Mouse (Mus musculus): ENCODE measurements around the gene Abcg1. TPM values are rescaled to one million over a fixed set of nuclear protein-coding genes. Genes with fewer than 3 reads are reported as not detected.

Abcg1 gene
- polyA plus RNA-seq, 1 experiment from 2014 or later, result 8.9 TPM

DNA sequence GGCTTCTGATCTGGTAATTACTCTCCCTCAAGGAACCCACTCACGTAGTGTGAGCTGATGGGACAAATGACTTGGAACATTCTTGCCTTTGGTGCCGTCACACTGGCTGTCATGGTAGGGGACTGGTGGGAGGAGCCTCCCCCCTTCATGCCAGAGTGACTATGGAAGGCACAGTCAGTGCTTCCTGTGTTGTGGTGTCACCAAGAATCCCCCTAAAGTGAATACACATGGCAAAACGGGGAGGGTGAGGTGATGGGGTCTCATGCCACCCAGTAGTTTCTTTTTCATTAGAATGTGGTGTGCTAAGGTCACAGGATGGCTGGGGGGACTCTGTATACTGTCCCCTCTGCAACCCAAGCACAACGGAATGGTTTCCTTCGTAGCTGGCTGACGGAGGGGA is 11.6 kb downstream of the Abcg1 start:
- TF ChIP-seq CTCF (IDR thresholded peaks at IDR 0.05; ENCODE audit: low read depth) (no peak), EP300 (IDR thresholded peaks at IDR 0.05; ENCODE audit: low read depth) (no peak)
- Histone ChIP-seq H3K9ac (replicated peaks) (no peak overlapping the region), H3K4me2 (ENCODE audit: low read depth, low read length) (no peak overlapping the region), H3K27me3 (ENCODE audit: insufficient read depth, low read length) (no peaks in the 10 kb centered on the region), H3K36me3 (replicated peaks; ENCODE audit: insufficient read depth, low read length) (peaks cover 11% of the 10 kb centered on the region), H3K4me1 (ENCODE audit: insufficient read depth) (peaks cover 50% of the 10 kb centered on the region), H3K4me3 (ENCODE audit: low read depth, low read length) (no peak overlapping the region), H3K9me3 (ENCODE audit: low read length) (no peaks in the 10 kb centered on the region), H3K27ac (ENCODE audit: low read depth) (no peak overlapping the region)
- ATAC-seq (no peak), DNase-seq (no peak)
- WGBS (ENCODE audit: insufficient replicate concordance), result 60% methylated on average over 6 of the region's 6 CpGs

DNA sequence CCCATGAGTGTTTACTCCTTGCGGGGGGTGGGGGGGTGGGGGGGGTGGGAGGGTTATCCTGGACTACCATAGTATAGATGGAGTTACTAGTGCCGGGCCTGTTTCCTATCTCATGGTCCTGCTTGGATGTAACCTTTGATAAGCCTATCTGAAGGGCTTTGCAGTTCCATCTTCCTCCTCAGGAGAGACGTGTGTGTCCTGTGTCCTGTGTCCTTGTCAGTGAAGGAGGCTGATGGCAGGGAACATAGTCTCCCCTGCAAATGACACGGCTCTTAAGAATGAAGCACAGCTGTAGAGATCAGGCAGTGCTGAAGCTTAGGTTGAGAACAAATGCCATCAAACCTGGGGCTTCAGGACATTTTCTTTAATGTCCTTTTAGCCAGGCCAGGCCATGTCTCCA is 12.4 kb downstream of the Abcg1 start:
- Histone ChIP-seq H3K36me3 (replicated peaks; ENCODE audit: insufficient read depth, low read length) (peaks cover 7% of the 10 kb centered on the region), H3K27ac (ENCODE audit: low read depth) (no peak overlapping the region), H3K4me2 (ENCODE audit: low read depth, low read length) (no peak overlapping the region), H3K4me3 (ENCODE audit: low read depth, low read length) (no peak overlapping the region), H3K4me1 (ENCODE audit: insufficient read depth) (peaks cover 58% of the 10 kb centered on the region), H3K27me3 (ENCODE audit: insufficient read depth, low read length) (no peaks in the 10 kb centered on the region), H3K9ac (replicated peaks) (no peak overlapping the region), H3K9me3 (ENCODE audit: low read length) (no peaks in the 10 kb centered on the region)
- DNase-seq (no peak), ATAC-seq (no peak)
- no peak for TF ChIP-seq EP300 (IDR thresholded peaks at IDR 0.05; ENCODE audit: low read depth)
- no peak for TF ChIP-seq CTCF (IDR thresholded peaks at IDR 0.05; ENCODE audit: low read depth)
- WGBS (ENCODE audit: insufficient replicate concordance), result 55% methylated on average over 4 of the region's 4 CpGs

DNA sequence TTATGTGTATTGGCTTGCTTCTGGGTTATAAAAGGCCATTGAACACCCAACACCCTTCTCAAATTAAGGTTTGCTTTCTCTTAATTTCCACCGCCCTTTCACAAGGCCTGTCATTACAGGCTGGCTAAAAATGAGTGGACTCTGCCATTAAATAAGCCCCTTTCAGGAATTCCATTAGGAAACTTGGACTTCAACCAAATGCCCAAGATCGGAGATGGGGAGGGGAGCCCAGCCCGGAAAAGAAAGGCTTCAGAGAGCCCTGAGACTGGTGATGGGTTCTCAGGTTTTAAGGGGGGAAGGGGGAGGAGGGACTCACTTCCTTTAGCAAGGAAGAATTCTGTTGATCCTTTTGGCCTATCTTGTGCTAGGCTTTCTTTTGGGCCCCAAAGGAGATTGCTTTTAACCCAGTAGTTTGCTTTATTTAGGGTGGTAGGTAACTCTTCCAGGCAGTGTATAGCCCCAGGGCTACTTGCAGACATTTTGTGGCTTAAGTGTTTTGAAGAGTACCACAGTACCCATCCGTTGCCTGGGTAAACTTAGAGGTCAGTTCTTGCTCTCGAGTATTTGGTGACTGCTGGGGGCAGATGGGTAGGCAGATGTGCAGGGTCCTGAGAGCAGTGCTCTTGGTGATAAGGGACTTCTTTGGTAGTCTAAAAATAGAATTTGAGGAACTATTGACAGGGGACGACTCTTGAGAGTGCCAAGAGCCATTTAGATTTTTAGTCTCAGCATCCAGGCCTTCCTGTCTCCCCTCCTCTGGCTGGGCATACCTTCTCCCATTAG is 13.1 kb downstream of the Abcg1 start:
- no peak for TF ChIP-seq EP300 (IDR thresholded peaks at IDR 0.05; ENCODE audit: low read depth)
- no peak for TF ChIP-seq CTCF (IDR thresholded peaks at IDR 0.05; ENCODE audit: low read depth)
- peak overlapping the region; percentile 58; the same call in 1 of the 2 replicates for H3K27ac ChIP-seq (ENCODE audit: low read depth)
- H3K4me1 ChIP-seq (ENCODE audit: insufficient read depth), result peaks cover 65% of the 10 kb centered on the region

DNA sequence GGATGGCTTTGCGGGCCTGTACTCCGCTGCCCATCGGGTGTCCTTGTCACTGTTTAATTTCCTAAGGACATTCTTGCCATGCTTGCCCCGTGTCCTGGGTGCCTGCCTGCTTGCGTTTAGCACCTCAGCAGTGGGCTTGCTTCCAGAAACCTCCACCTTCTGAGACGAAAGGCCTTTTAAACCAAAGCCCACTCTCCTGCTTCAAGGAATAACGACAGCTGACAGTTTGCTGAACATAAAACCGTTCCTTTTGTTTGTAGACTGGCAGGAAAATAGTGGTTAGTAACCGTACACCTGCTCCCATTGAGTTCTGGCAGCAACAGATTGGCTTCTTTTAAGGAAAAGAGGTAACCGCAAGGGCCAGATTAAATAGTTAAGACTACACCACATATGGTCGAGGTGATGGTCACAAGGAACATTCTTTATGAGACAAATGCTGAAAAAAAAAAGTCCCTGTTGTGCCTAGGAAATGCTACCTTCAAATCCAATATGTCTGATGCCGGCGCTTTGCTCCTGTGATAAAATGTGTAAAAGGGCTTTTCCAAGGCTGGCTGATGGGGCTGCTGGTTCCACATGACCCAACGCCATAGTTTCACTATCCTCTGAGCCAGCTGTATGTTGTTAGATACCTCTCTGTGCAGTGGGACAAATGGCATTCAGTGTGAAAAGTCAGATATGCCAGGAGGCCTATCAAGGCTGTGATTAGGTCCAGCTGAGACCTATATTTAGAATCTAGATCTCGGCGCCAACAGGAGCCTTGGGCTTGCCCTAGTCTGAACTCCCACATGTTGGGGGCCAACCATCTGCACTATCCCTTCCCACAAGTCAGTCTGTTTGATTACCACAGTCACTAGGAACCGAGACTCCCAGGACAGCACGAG is 14.2 kb downstream of the Abcg1 start:
- no peak overlapping the region; the same call in 1 of the 2 replicates for H3K9ac ChIP-seq (replicated peaks)
- ATAC-seq, result peak; percentile 20; the same call in 1 of the 2 replicates
- WGBS (ENCODE audit: insufficient replicate concordance), result 36% methylated on average over 18 of the region's 18 CpGs
- H3K27ac ChIP-seq (ENCODE audit: low read depth), result peak overlapping the region; percentile 58
- H3K27me3 ChIP-seq (ENCODE audit: insufficient read depth, low read length), result no peaks in the 10 kb centered on the region
- no peak for DNase-seq
- peak overlapping the region; percentile 36 for H3K4me2 ChIP-seq (ENCODE audit: low read depth, low read length)
- no peak overlapping the region for H3K4me3 ChIP-seq (ENCODE audit: low read depth, low read length)
- no peaks in the 10 kb centered on the region for H3K9me3 ChIP-seq (ENCODE audit: low read length)
- H3K36me3 ChIP-seq (replicated peaks; ENCODE audit: insufficient read depth, low read length), result peaks cover 4% of the 10 kb centered on the region
- TF ChIP-seq CTCF (IDR thresholded peaks at IDR 0.05; ENCODE audit: low read depth) (no peak), EP300 (IDR thresholded peaks at IDR 0.05; ENCODE audit: low read depth) (peak; percentile 62)
- H3K4me1 ChIP-seq (ENCODE audit: insufficient read depth), result peaks cover 75% of the 10 kb centered on the region

More for the DNA sequence above, 13.1 kb downstream of the Abcg1 start:
- no peaks in the 10 kb centered on the region for H3K9me3 ChIP-seq (ENCODE audit: low read length)
- ATAC-seq, result no peak
- no peaks in the 10 kb centered on the region for H3K27me3 ChIP-seq (ENCODE audit: insufficient read depth, low read length)
- DNase-seq, result no peak
- no peak overlapping the region; the same call in none of the 2 replicates for H3K9ac ChIP-seq (replicated peaks)
- WGBS (ENCODE audit: insufficient replicate concordance), result 34% methylated on average over 6 of the region's 6 CpGs
- H3K36me3 ChIP-seq (replicated peaks; ENCODE audit: insufficient read depth, low read length), result peaks cover 4% of the 10 kb centered on the region
- peak overlapping the region; percentile 36 for H3K4me2 ChIP-seq (ENCODE audit: low read depth, low read length)
- no peak overlapping the region for H3K4me3 ChIP-seq (ENCODE audit: low read depth, low read length)

DNA sequence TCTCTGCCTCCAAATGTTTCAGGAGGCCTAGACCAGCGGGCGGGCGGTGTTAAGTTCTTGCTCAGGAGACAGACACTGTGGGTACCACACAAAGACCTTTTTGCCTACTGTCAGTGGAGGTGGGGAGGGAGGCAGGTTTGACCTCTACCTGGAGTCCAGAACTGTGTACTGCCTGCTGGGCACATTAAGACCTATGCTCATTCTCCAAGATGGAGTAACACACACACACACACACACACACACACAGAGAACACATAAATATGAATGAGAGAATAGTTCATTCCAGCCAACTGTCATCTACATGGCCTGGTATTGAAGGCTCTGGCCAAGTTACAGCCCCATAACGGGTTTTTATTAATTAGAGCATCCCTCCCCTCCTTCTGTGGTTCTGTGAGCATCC is 15.4 kb downstream of the Abcg1 start:
- no peak overlapping the region for H3K9ac ChIP-seq (replicated peaks)
- WGBS (ENCODE audit: insufficient replicate concordance), result 73% methylated on average over 4 of the region's 4 CpGs
- TF ChIP-seq EP300 (IDR thresholded peaks at IDR 0.05; ENCODE audit: low read depth), result no peak
- TF ChIP-seq CTCF (IDR thresholded peaks at IDR 0.05; ENCODE audit: low read depth), result no peak
- ATAC-seq, result no peak
- H3K27me3 ChIP-seq (ENCODE audit: insufficient read depth, low read length), result no peaks in the 10 kb centered on the region
- no peak for DNase-seq
- H3K4me2 ChIP-seq (ENCODE audit: low read depth, low read length), result peak overlapping the region; percentile 81
- peak overlapping the region; percentile 39; the same call in 1 of the 2 replicates for H3K4me3 ChIP-seq (ENCODE audit: low read depth, low read length)
- H3K4me1 ChIP-seq (ENCODE audit: insufficient read depth), result peaks cover 84% of the 10 kb centered on the region
- peaks cover 3% of the 10 kb centered on the region for H3K36me3 ChIP-seq (replicated peaks; ENCODE audit: insufficient read depth, low read length)
- H3K27ac ChIP-seq (ENCODE audit: low read depth), result peak overlapping the region; percentile 80
- no peaks in the 10 kb centered on the region for H3K9me3 ChIP-seq (ENCODE audit: low read length)
